Mouse (Mus musculus): ENCODE measurements around the gene Bola2. TPM values are rescaled to one million over a fixed set of nuclear protein-coding genes. Genes with fewer than 3 reads are reported as not detected.
A peak's percentile ranks its signal among the peaks of the same experiment; 100 is the strongest.

The Bola2 gene
- total and polyA plus RNA-seq, 3 experiments: 60.4 to 341 (median 136) TPM

- H3K4me2 ChIP-seq (ENCODE audit: insufficient read depth, low read depth, poor library complexity, severe bottlenecking): no peak overlapping the region
- DNase-seq (ENCODE audit: extremely low read depth): no peak
- no peaks in the 10 kb centered on the region for H3K27me3 ChIP-seq (replicated peaks)
- dilution Hi-C loops (cut with MboI; ENCODE audit: extremely low pct_ligation_motif_present, extremely low pct_unique_long_range_greater_than_20kb, low sequenced_read_pairs): no loop called here
- H3K9me3 ChIP-seq (replicated peaks; ENCODE audit: low read length): no peaks in the 10 kb centered on the region
- no peak overlapping the region for H3K4me3 ChIP-seq (replicated peaks in 1 of 3; ENCODE audit: low read depth in 2 of 3, low read length in 2 of 3, poor library complexity in 1 of 3)
- H3K79me2 ChIP-seq (replicated peaks; ENCODE audit: control insufficient read depth, extremely low read depth, insufficient read depth, poor library complexity, severe bottlenecking): 0 out of 2 replicates have a peak, but pooled peaks cover 2% of the 10 kb centered on the region
- H3K27ac ChIP-seq (ENCODE audit: insufficient read depth, low read depth): no peak overlapping the region
- TF ChIP-seq POLR2A (IDR thresholded peaks at IDR 0.05; ENCODE audit: low read depth, low read length): 0 out of 2 replicates have a peak, but pooled peaks have one; percentile 3
- TF ChIP-seq CHD1 (IDR thresholded peaks at IDR 0.05; ENCODE audit: low read depth, low read length): no peak
- TF ChIP-seq ZMIZ1 (IDR thresholded peaks at IDR 0.05; ENCODE audit: low read depth, low read length): no peak; the same call in 1 of the 2 replicates
- no peak for TF ChIP-seq ZNF384 (IDR thresholded peaks at IDR 0.05; ENCODE audit: low read depth, low read length)
- TF ChIP-seq MEF2A (IDR thresholded peaks at IDR 0.05; ENCODE audit: borderline replicate concordance, low read depth, low read length): no peak
- TF ChIP-seq ETS1 (conservative IDR thresholded peaks at IDR 0.05; ENCODE audit: low read depth, low read length): no peak
- TF ChIP-seq CTCF (conservative IDR thresholded peaks at IDR 0.05 in 1 of 2, IDR thresholded peaks at IDR 0.05 in 1 of 2; ENCODE audit: low read depth in 2 of 2, low read length in 2 of 2): no peak
- TF ChIP-seq SMC3 (IDR thresholded peaks at IDR 0.05; ENCODE audit: low read depth, low read length): no peak
- peaks cover 0 to 17% of the 10 kb centered on the region in 2 experiments; a peak in 2 of 4 replicates for H3K4me1 ChIP-seq (ENCODE audit: control insufficient read depth in 1 of 2, insufficient read depth in 2 of 2)
- peaks cover 17 to 58% of the 10 kb centered on the region in 2 experiments for H3K36me3 ChIP-seq (replicated peaks in 1 of 2; ENCODE audit: control insufficient read depth in 1 of 2, insufficient read depth in 1 of 2, low read length in 1 of 2)
- in situ Hi-C loops (cut with MboI; ENCODE audit: low pct_ligation_motif_present, low pct_unique_long_range_greater_than_20kb, low sequenced_read_pairs): no loop called here
- H3K9ac ChIP-seq (ENCODE audit: insufficient read depth, low read depth): no peak overlapping the region
Observed at GRCm38 (mm10) chr7:126689021-126689420, 6.2 kb upstream of the Bola2 start.

- H3K4me1 ChIP-seq (ENCODE audit: control insufficient read depth in 1 of 2, insufficient read depth in 2 of 2): peaks cover 3 to 18% of the 10 kb centered on the region in 2 experiments
- peaks cover 17 to 50% of the 10 kb centered on the region in 2 experiments for H3K36me3 ChIP-seq (replicated peaks in 1 of 2; ENCODE audit: control insufficient read depth in 1 of 2, insufficient read depth in 1 of 2, low read length in 1 of 2)
Observed at GRCm38 (mm10) chr7:126690737-126691136, 4.5 kb upstream of the Bola2 start.

GRCm38 (mm10) chr7:126691676-126692075 lies 3.5 kb upstream of the Bola2 start:
- Histone ChIP-seq H3K9ac (ENCODE audit: insufficient read depth, low read depth) (no peak overlapping the region), H3K27ac (ENCODE audit: insufficient read depth, low read depth) (no peak overlapping the region), H3K4me1 (ENCODE audit: control insufficient read depth in 1 of 2, insufficient read depth in 2 of 2) (peaks cover 3 to 21% of the 10 kb centered on the region in 2 experiments), H3K36me3 (replicated peaks in 1 of 2; ENCODE audit: control insufficient read depth in 1 of 2, insufficient read depth in 1 of 2, low read length in 1 of 2) (peaks cover 17 to 46% of the 10 kb centered on the region in 2 experiments), H3K4me3 (replicated peaks in 1 of 3; ENCODE audit: low read depth in 2 of 3, low read length in 2 of 3, poor library complexity in 1 of 3) (no peak overlapping the region), H3K4me2 (ENCODE audit: insufficient read depth, low read depth, poor library complexity, severe bottlenecking) (no peak overlapping the region), H3K27me3 (replicated peaks) (no peaks in the 10 kb centered on the region), H3K79me2 (replicated peaks; ENCODE audit: control insufficient read depth, extremely low read depth, insufficient read depth, poor library complexity, severe bottlenecking) (peaks cover 12% of the 10 kb centered on the region), H3K9me3 (replicated peaks; ENCODE audit: low read length) (no peaks in the 10 kb centered on the region)
- dilution Hi-C loops (cut with MboI; ENCODE audit: extremely low pct_ligation_motif_present, extremely low pct_unique_long_range_greater_than_20kb, low sequenced_read_pairs) (no loop called here), in situ Hi-C loops (cut with MboI; ENCODE audit: low pct_ligation_motif_present, low pct_unique_long_range_greater_than_20kb, low sequenced_read_pairs) (loop anchor here (5.0 kb wide), 2 partner anchors 49 to 496 kb away; no protein-coding TSS in a partner anchor)
- DNase-seq (ENCODE audit: extremely low read depth): no peak
- no peak for TF ChIP-seq POLR2A (IDR thresholded peaks at IDR 0.05; ENCODE audit: low read depth, low read length)
- no peak for TF ChIP-seq ELF1 (IDR thresholded peaks at IDR 0.05; ENCODE audit: low read depth, low read length)
- no peak for TF ChIP-seq UBTF (IDR thresholded peaks at IDR 0.05; ENCODE audit: low read depth, low read length)
- TF ChIP-seq IRF4 (IDR thresholded peaks at IDR 0.05; ENCODE audit: low read depth, low read length): no peak
- TF ChIP-seq ETS1 (conservative IDR thresholded peaks at IDR 0.05; ENCODE audit: low read depth, low read length): no peak
- TF ChIP-seq ZKSCAN1 (IDR thresholded peaks at IDR 0.05; ENCODE audit: borderline replicate concordance, low read depth, low read length): no peak
- TF ChIP-seq RCOR1 (conservative IDR thresholded peaks at IDR 0.05; ENCODE audit: low read depth, low read length): no peak
- TF ChIP-seq JUN (IDR thresholded peaks at IDR 0.05; ENCODE audit: insufficient read depth, low read depth, low read length): no peak
- TF ChIP-seq RAD21 (IDR thresholded peaks at IDR 0.05; ENCODE audit: low read depth, low read length): no peak
- TF ChIP-seq PAX5 (IDR thresholded peaks at IDR 0.05; ENCODE audit: low read length): no peak

More at GRCm38 (mm10) chr7:126690737-126691136, 4.5 kb upstream of the Bola2 start:
- Histone ChIP-seq H3K27me3 (replicated peaks) (no peaks in the 10 kb centered on the region), H3K27ac (ENCODE audit: insufficient read depth, low read depth) (no peak overlapping the region), H3K9ac (ENCODE audit: insufficient read depth, low read depth) (no peak overlapping the region), H3K4me2 (ENCODE audit: insufficient read depth, low read depth, poor library complexity, severe bottlenecking) (no peak overlapping the region), H3K4me3 (replicated peaks in 1 of 3; ENCODE audit: low read depth in 2 of 3, low read length in 2 of 3, poor library complexity in 1 of 3) (no peak overlapping the region), H3K9me3 (replicated peaks; ENCODE audit: low read length) (no peaks in the 10 kb centered on the region), H3K79me2 (replicated peaks; ENCODE audit: control insufficient read depth, extremely low read depth, insufficient read depth, poor library complexity, severe bottlenecking) (peaks cover 3% of the 10 kb centered on the region; the same call in 1 of the 2 replicates)
- dilution Hi-C loops (cut with MboI; ENCODE audit: extremely low pct_ligation_motif_present, extremely low pct_unique_long_range_greater_than_20kb, low sequenced_read_pairs): no loop called here
- TF ChIP-seq POLR2AphosphoS2 (IDR thresholded peaks at IDR 0.05; ENCODE audit: low read depth, low read length) (no peak), PAX5 (IDR thresholded peaks at IDR 0.05; ENCODE audit: low read length) (no peak), NELFE (IDR thresholded peaks at IDR 0.05; ENCODE audit: low read depth, low read length) (no peak), ZNF384 (IDR thresholded peaks at IDR 0.05; ENCODE audit: low read depth, low read length) (no peak), ZKSCAN1 (IDR thresholded peaks at IDR 0.05; ENCODE audit: borderline replicate concordance, low read depth, low read length) (no peak), HCFC1 (IDR thresholded peaks at IDR 0.05; ENCODE audit: low read depth, low read length) (no peak), RAD21 (IDR thresholded peaks at IDR 0.05; ENCODE audit: low read depth, low read length) (no peak), IRF4 (IDR thresholded peaks at IDR 0.05; ENCODE audit: low read depth, low read length) (no peak), MXI1 (IDR thresholded peaks at IDR 0.05; ENCODE audit: low read depth, low read length) (no peak)
- DNase-seq (ENCODE audit: extremely low read depth): no peak
- in situ Hi-C loops (cut with MboI; ENCODE audit: low pct_ligation_motif_present, low pct_unique_long_range_greater_than_20kb, low sequenced_read_pairs): loop anchor here (5.0 kb wide), 2 partner anchors 48 to 497 kb away; no protein-coding TSS in a partner anchor

Measured in CH12.LX (cell line).